Mouse (Mus musculus) liver, embryonic 16.5 days (tissue): ENCODE measurements around the gene Unkl. TPM values are rescaled to one million over a fixed set of nuclear protein-coding genes. Genes with fewer than 3 reads are reported as not detected.
A peak's percentile ranks its signal among the peaks of the same experiment; 100 is the strongest.

ENCODE experiments used
- ATAC-seq: fragments of 200-750 bp; cut with Nextera tagmentation; 2 replicates; pipeline ENCODE4 v1.8.0; 2017; ENCODE audit warnings: low read depth, mild to moderate bottlenecking, moderate number of reproducible peaks, moderate library complexity
- H3K27ac ChIP-seq: fragments of 300-500 bp; sonication (generic); 2 replicates; pipeline ENCODE4 v1.5.1; 2014; ENCODE audit warnings: mild to moderate bottlenecking, low read length
- H3K27me3 ChIP-seq: fragments of 300-500 bp; sonication (generic); 2 replicates; pipeline ENCODE4 v1.6.1; 2014; ENCODE audit warnings: low read depth, low read length, mixed read lengths; ENCODE audit not compliant: control insufficient read depth, insufficient read depth
- H3K36me3 ChIP-seq: fragments of 300-500 bp; sonication (generic); 2 replicates; pipeline ENCODE4 v1.6.1; 2014; ENCODE audit warnings: mild to moderate bottlenecking; ENCODE audit not compliant: control insufficient read depth, insufficient read depth
- H3K4me1 ChIP-seq: fragments of 300-500 bp; sonication (generic); 2 replicates; pipeline ENCODE4 v1.6.1; 2014; ENCODE audit warnings: low read depth, low read length, mixed read lengths; ENCODE audit not compliant: control insufficient read depth
- H3K4me2 ChIP-seq: fragments of 300-500 bp; sonication (generic); 2 replicates; pipeline ENCODE4 v1.6.1; 2014; ENCODE audit warnings: low read depth, low read length, mixed read lengths
- H3K4me3 ChIP-seq: fragments of 300-500 bp; sonication (generic); 2 replicates; pipeline ENCODE4 v1.5.1; 2014; ENCODE audit warnings: low read depth, mild to moderate bottlenecking, low read length
- H3K9ac ChIP-seq: fragments of 300-500 bp; sonication (generic); 2 replicates; pipeline ENCODE4 v1.6.1; 2014; ENCODE audit warnings: low read depth, low read length
- H3K9me3 ChIP-seq: fragments of 300-500 bp; sonication (generic); replicated peaks from 2 replicates; pipeline ENCODE4 v1.6.1; 2016; ENCODE audit warnings: low read length; ENCODE audit not compliant: control insufficient read depth
- WGBS: fragments of 180-500 bp; shearing (Covaris S2); extraction: QIAGEN DNeasy Blood & Tissue Kit; methylation state at CpG from one replicate; pipeline ENCODE4 v1.1.7; 2014; ENCODE audit not compliant: insufficient replicate concordance; 5-methylcytosine and 5-hydroxymethylcytosine counted together
- polyA plus RNA-seq: library from polyadenylated mRNA; unstranded; fragments of >200 nt; fragmentation: Nextera tagmentation; extraction: Ambion mirVana; gene quantifications from 2 replicates; pipeline ENCODE4 v1.2.1, GENCODE M21; 2015

Unkl gene
- polyA plus RNA-seq, 1 experiment from 2014 or later, result 6.8 TPM

DNA sequence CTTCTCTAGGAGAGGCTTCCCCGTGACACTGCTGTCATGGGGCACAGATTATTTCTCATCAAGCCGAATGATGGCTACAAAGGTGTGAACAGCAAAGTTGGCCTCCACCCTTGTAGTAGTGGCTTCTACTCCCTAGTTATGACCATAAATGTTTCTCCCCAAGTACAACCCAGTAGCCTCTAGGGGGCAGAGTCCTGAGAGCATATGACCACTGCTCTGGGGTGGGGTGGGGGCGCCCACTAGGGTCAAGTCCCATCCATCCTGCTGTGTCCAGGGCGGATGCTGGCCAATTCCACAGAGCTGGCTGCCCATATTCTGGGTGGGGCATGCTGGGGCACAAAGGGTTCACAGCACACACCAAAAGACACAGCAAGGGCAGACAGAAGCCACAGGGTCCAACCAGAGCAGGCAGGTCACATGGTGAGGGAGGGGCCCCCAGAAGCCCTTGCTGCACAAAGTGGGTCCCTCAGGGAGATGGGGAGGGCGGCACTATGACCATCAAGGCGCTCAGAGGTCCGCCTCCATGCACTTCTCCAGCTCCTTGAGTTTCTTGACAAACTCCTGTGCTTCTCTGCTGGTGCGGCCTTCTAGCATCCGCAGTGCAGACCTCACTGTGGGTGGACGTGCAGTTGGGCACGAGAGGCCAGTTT is 55.1 kb downstream of the Unkl start:
- H3K36me3 ChIP-seq, result peaks cover 5% of the 10 kb centered on the region; the same call in 1 of the 2 replicates
- no peak overlapping the region for H3K9ac ChIP-seq
- no peak overlapping the region for H3K4me2 ChIP-seq
- no peaks in the 10 kb centered on the region; the same call in 1 of the 2 replicates for H3K27me3 ChIP-seq
- ATAC-seq, result no peak
- H3K27ac ChIP-seq, result no peak overlapping the region
- 74% methylated on average over 11 of the region's 11 CpGs for WGBS
- H3K9me3 ChIP-seq, result no peaks in the 10 kb centered on the region
- H3K4me1 ChIP-seq, result peaks cover 15% of the 10 kb centered on the region
- no peak overlapping the region for H3K4me3 ChIP-seq

DNA sequence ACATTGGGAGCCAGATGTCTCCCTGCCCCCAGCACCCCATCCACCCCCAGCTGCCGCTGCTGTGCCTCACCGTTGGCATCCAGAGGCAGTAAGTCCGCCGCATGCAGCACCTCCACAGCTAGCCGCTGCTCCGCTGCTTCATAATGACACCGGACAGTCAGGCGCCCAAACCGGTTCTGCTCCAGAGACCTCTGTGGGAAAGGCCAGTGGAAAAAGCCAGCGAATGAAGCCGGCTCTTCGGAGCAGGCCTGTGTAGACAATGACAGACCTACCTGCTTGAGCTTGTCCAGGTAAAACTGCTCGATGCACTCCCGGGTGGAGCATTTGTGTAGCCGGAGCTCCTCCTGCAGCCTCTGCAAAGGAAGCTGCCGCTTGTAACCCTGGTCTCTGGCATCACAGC is 56.0 kb downstream of the Unkl start:
- Histone ChIP-seq H3K9ac (no peak overlapping the region), H3K27ac (no peak overlapping the region), H3K27me3 (no peaks in the 10 kb centered on the region; the same call in 1 of the 2 replicates), H3K4me2 (no peak overlapping the region), H3K9me3 (no peaks in the 10 kb centered on the region), H3K4me3 (no peak overlapping the region), H3K4me1 (peaks cover 13% of the 10 kb centered on the region), H3K36me3 (peaks cover 5% of the 10 kb centered on the region; the same call in 1 of the 2 replicates)
- ATAC-seq, result no peak
- 85% methylated on average over 16 of the region's 16 CpGs for WGBS

DNA sequence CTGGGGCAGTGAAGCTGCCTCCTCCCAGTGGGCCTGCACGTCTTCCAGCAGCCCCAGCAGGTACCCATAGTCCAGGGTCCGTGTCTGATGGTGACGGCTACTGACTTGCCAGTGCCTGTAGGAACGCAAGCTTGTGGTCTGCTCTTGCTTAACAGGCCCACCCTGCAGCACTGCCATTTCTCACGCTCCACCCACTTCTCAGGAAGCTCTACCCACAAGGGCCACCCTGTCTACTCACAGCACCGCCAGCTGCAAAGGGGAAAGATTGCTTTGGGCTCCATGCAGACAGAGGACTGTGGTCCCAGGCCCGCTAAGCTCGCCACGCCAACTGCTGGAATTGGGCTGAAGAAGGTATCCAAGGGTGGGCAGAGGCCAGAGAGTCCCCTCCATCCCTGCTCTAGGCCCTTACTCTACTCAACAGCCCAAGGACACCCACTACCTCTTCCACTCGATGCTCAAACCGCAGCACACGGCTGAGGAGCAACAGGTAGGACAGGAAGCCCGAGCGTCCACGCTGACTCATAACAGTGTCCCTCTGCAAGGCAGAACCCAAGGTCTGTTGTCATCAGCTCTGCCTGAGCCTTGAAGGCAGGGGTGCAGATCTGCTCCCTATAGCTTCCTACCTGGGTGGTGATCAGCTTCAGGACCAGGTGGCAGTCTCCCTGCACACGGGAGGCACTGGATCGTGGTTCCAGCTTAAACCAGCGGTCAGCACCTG is 60.0 kb downstream of the Unkl start:
- no peak for ATAC-seq
- WGBS, result 34% methylated on average over 18 of the region's 18 CpGs

DNA sequence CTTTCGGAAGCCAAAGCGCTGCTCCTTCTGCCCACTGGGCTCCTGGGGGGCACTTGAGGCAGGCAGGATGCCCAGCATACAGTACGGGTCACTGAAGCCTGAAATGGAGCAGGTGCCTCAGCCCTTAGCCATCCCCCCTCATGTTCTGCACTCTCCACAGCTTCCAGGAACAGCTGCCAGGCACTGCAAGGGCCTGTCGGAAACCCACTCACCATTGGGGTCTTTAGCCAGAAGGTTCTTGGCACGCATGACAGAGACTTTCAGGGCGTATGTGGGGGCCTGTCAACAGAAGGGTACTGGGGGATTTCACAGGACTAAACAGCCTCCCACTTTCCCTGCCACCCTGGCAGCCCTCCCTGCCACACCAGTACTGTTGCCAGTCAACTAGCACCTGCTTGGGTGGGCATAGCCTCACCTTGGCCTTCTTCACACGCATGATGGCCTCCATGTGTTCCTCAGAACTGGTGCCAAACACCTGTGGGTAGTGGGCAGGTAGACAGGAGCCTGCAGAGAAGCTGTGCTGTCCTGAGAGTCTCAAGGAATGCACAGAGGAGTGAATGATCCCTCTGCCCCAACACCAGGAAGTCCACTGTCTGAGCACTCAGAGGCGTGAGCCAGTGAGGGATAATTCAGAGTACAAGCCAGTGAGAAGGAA is 62.1 kb downstream of the Unkl start:
- WGBS, result 56% methylated on average over 8 of the region's 8 CpGs
- no peak overlapping the region for H3K4me3 ChIP-seq
- no peak overlapping the region for H3K4me2 ChIP-seq
- H3K27ac ChIP-seq, result no peak overlapping the region
- ATAC-seq, result no peak
- H3K9ac ChIP-seq, result no peak overlapping the region
- no peaks in the 10 kb centered on the region for H3K9me3 ChIP-seq
- H3K4me1 ChIP-seq, result no peaks in the 10 kb centered on the region
- H3K27me3 ChIP-seq, result peaks cover 20% of the 10 kb centered on the region
- no peaks in the 10 kb centered on the region for H3K36me3 ChIP-seq

More for the DNA sequence above, 60.0 kb downstream of the Unkl start:
- Histone ChIP-seq H3K9ac (no peak overlapping the region), H3K27ac (no peak overlapping the region), H3K27me3 (peaks cover under 1% of the 10 kb centered on the region), H3K36me3 (peaks cover 3% of the 10 kb centered on the region; the same call in 1 of the 2 replicates), H3K4me2 (no peak overlapping the region), H3K4me3 (no peak overlapping the region), H3K9me3 (no peaks in the 10 kb centered on the region), H3K4me1 (no peaks in the 10 kb centered on the region)

- no peaks in the 10 kb centered on the region for H3K9me3 ChIP-seq
- H3K9ac ChIP-seq, result no peak overlapping the region
- H3K4me2 ChIP-seq, result no peak overlapping the region
- no peaks in the 10 kb centered on the region for H3K36me3 ChIP-seq
- peaks cover 7% of the 10 kb centered on the region for H3K4me1 ChIP-seq
- no peak overlapping the region for H3K27ac ChIP-seq
- WGBS, result 44% methylated on average over 3 of the region's 3 CpGs
- peaks cover 36% of the 10 kb centered on the region for H3K27me3 ChIP-seq
- no peak overlapping the region for H3K4me3 ChIP-seq
- ATAC-seq, result no peak
Observed at GRCm38 (mm10) chr17:25252643-25253042, 64.4 kb downstream of the Unkl start.

- Histone ChIP-seq H3K27me3 (peaks cover 36% of the 10 kb centered on the region), H3K9me3 (no peaks in the 10 kb centered on the region), H3K4me2 (no peak overlapping the region), H3K27ac (no peak overlapping the region), H3K4me3 (no peak overlapping the region), H3K4me1 (peaks cover 7% of the 10 kb centered on the region), H3K9ac (no peak overlapping the region), H3K36me3 (no peaks in the 10 kb centered on the region)
- ATAC-seq, result no peak
- WGBS, result 40% methylated on average over 10 of the region's 10 CpGs
Observed at GRCm38 (mm10) chr17:25253760-25254159, 65.6 kb downstream of the Unkl start.

DNA sequence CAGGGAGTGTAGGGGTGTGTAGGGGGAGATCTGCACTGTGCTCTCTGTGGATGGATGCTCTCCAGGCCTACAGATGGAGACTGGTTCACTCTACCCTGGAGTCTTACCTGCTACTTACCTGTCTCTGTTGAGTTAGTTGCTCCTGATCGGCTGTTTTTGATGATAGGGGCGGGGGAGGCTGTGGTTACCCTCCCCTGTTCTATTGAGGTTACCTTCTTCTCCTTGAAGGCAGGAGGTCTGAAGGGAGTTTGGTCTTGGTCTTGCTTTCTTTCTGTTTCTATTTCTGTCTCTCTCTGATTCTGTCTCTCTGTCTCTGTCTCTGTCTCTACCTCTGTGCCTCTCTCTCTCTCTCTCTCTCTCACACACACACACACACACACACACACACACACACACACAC is 66.9 kb downstream of the Unkl start:
- no peak overlapping the region for H3K9ac ChIP-seq
- peaks cover 4% of the 10 kb centered on the region; the same call in 1 of the 2 replicates for H3K36me3 ChIP-seq
- no peak overlapping the region for H3K4me2 ChIP-seq
- H3K27ac ChIP-seq, result no peak overlapping the region
- WGBS, result 33% methylated on average over 2 of the region's 2 CpGs
- H3K4me1 ChIP-seq, result peaks cover 7% of the 10 kb centered on the region
- no peak overlapping the region for H3K4me3 ChIP-seq
- ATAC-seq, result no peak
- H3K9me3 ChIP-seq, result no peaks in the 10 kb centered on the region
- H3K27me3 ChIP-seq, result peaks cover 36% of the 10 kb centered on the region

DNA sequence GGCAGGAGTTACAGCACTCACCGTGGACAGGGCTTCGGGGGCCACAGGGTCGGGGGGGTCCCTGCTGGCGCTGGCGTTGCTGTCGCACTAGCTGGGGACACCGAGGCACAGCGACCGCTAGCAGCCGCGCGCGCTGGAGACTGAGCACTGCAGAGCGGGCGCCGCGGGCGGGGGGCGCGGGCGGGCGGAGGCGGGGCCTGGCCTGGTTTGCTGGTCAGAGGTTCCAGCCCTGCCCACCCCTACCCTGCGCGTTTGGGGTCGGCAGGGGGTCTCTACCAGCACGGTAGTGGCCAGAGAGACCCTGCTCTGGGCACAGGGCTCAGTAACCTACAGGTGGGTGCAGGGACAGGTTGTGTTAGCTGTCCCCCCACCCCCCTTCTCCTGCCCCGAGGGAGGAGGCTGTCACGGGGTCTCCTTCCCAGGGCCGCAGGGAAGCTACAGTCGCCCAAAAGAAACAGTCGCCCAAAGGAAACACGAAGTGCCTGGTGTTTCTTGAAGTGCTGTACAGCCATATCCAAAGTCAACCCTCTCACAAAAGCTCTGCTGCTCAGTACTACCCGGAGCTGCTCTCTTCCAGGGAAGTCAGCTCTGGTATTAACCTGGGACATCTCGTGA is 68.0 kb downstream of the Unkl start, which contains the start of gene Baiap3:
Baiap3 (minus strand) TSS at position 225 of the 615 bp plus-strand sequence.
- Histone ChIP-seq H3K4me3 (peak within 1 kb of the TSS; percentile 33), H3K9me3 (no peaks in the 10 kb centered on the region), H3K9ac (no peak within 1 kb of the TSS), H3K36me3 (peaks cover 4% of the 10 kb centered on the region; the same call in 1 of the 2 replicates), H3K4me2 (peak within 1 kb of the TSS; percentile 53), H3K27ac (no peak within 1 kb of the TSS), H3K4me1 (peaks cover 7% of the 10 kb centered on the region), H3K27me3 (peaks cover 36% of the 10 kb centered on the region)
- no peak for ATAC-seq
- 5% methylated on average over 35 of the region's 35 CpGs for WGBS
